Mouse (Mus musculus) neural tube, embryonic 10.5 days (tissue): ENCODE data around the gene Eva1a.

Experiments used
- DNase-seq: peaks from one replicate; pipeline ENCODE4 v3.0.0-alpha.2; 2017; ENCODE audit warnings: low spot score; ENCODE audit errors: extremely low spot score

Gene Eva1a

GRCm38 (mm10) chr6:82040834-82041487 lies at the start of gene Eva1a:
Eva1a (plus strand) TSS chr6:82041043.
- no peak for DNase-seq

GRCm38 (mm10) chr6:82012392-82012791 lies 28.5 kb upstream of the Eva1a start:
- no peak for DNase-seq

GRCm38 (mm10) chr6:82021074-82021473 lies 19.8 kb upstream of the Eva1a start:
- no peak for DNase-seq

GRCm38 (mm10) chr6:82021494-82021893 lies 19.3 kb upstream of the Eva1a start:
- no peak for DNase-seq

GRCm38 (mm10) chr6:82029611-82030510 lies 11.0 kb upstream of the Eva1a start:
- DNase-seq = peak; percentile 45

- DNase-seq = no peak
Measured at GRCm38 (mm10) chr6:82030511-82030884, 10.3 kb upstream of the Eva1a start.

- DNase-seq = no peak
Measured at GRCm38 (mm10) chr6:82037211-82037610, 3.6 kb upstream of the Eva1a start.

- no peak for DNase-seq
Measured at GRCm38 (mm10) chr6:82039193-82039592, 1.6 kb upstream of the Eva1a start.

- DNase-seq = no peak
Measured at GRCm38 (mm10) chr6:82039968-82040367, 875 bp upstream of the Eva1a start.

- DNase-seq = peak; percentile 68
Measured at GRCm38 (mm10) chr6:82041488-82042295, 849 bp downstream of the Eva1a start.

GRCm38 (mm10) chr6:82042296-82043125 lies 1.7 kb downstream of the Eva1a start:
- DNase-seq = peak; percentile 71

GRCm38 (mm10) chr6:82043634-82044033 lies 2.8 kb downstream of the Eva1a start:
- no peak for DNase-seq

GRCm38 (mm10) chr6:82044509-82044908 lies 3.7 kb downstream of the Eva1a start:
- no peak for DNase-seq

- no peak for DNase-seq
Measured at GRCm38 (mm10) chr6:82047977-82048376, 7.1 kb downstream of the Eva1a start.

- DNase-seq = no peak
Measured at GRCm38 (mm10) chr6:82050201-82050600, 9.4 kb downstream of the Eva1a start.

- no peak for DNase-seq
Measured at GRCm38 (mm10) chr6:82051569-82051968, 10.7 kb downstream of the Eva1a start.

GRCm38 (mm10) chr6:82052047-82052725 lies 11.3 kb downstream of the Eva1a start:
- no peak for DNase-seq

- DNase-seq = no peak
Measured at GRCm38 (mm10) chr6:82052726-82053118, 11.9 kb downstream of the Eva1a start.

GRCm38 (mm10) chr6:82054854-82055253 lies 14.0 kb downstream of the Eva1a start:
- no peak for DNase-seq

- DNase-seq = no peak
Measured at GRCm38 (mm10) chr6:82059896-82060295, 19.1 kb downstream of the Eva1a start.
